Mouse (Mus musculus) CH12.LX (cell line): ENCODE data around the gene Xpnpep2. TPM values are rescaled to one million over a fixed set of nuclear protein-coding genes. Genes with fewer than 3 reads are reported as not detected.

Experiments used
- DNase-seq: peaks from one replicate; pipeline ENCODE4 v3.0.0-alpha.2; 2013; ENCODE audit errors: extremely low read depth
- H3K27ac ChIP-seq: 2 replicates; pipeline ENCODE4 v1.5.1; 2012; ENCODE audit warnings: low read depth, mild to moderate bottlenecking, control low read depth, moderate library complexity; ENCODE audit not compliant: insufficient read depth
- H3K27me3 ChIP-seq: replicated peaks from 2 replicates; pipeline ENCODE3; 2012; ENCODE audit warnings: inconsistent platforms
- H3K36me3 ChIP-seq, 2 experiments: replicated peaks in 1 of 2; 2 replicates each; pipeline versions ENCODE3 to v1.6.1; 2012; ENCODE audit warnings: inconsistent platforms in 1 of 2, low read length in 1 of 2, mild to moderate bottlenecking in 1 of 2, mixed read lengths in 1 of 2, moderate library complexity in 1 of 2; ENCODE audit not compliant: control insufficient read depth in 1 of 2, insufficient read depth in 1 of 2
- H3K4me1 ChIP-seq, 2 experiments: 2 replicates each; pipeline ENCODE4 v1.6.1; 2012; ENCODE audit warnings: inconsistent platforms in 1 of 2, moderate library complexity in 1 of 2; ENCODE audit not compliant: insufficient read depth in 2 of 2, control insufficient read depth in 1 of 2
- H3K4me2 ChIP-seq: 2 replicates; pipeline ENCODE4 v1.6.1; 2012; ENCODE audit warnings: low read depth, mild to moderate bottlenecking, control low read depth; ENCODE audit not compliant: poor library complexity, insufficient read depth, severe bottlenecking
- H3K4me3 ChIP-seq, 3 experiments: fragments of 150-350 bp in 1 of 3; sonication (generic) in 1 of 3; replicated peaks in 1 of 3; 2 replicates each; pipeline versions ENCODE3 to v1.5.1; 2011 to 2012; ENCODE audit warnings: low read depth in 2 of 3, low read length in 2 of 3, mild to moderate bottlenecking in 2 of 3, moderate library complexity in 2 of 3, control low read depth in 1 of 3, improper control_type of control experiment in 1 of 3, inconsistent platforms in 1 of 3, mixed read lengths in 1 of 3; ENCODE audit not compliant: poor library complexity in 1 of 3
- H3K79me2 ChIP-seq: replicated peaks from 2 replicates; pipeline ENCODE4 v1.6.1; 2012; ENCODE audit warnings: mild to moderate bottlenecking, moderate library complexity; ENCODE audit not compliant: control insufficient read depth, poor library complexity, insufficient read depth, severe bottlenecking; ENCODE audit errors: extremely low read depth
- H3K9ac ChIP-seq: 2 replicates; pipeline ENCODE4 v1.6.1; 2012; ENCODE audit warnings: low read depth, mild to moderate bottlenecking, control low read depth, moderate library complexity; ENCODE audit not compliant: insufficient read depth
- H3K9me3 ChIP-seq: replicated peaks from 2 replicates; pipeline ENCODE3; 2012; ENCODE audit warnings: low read length, inconsistent platforms, mixed read lengths
- BHLHE40 ChIP-seq: IDR thresholded peaks from 2 replicates; pipeline ENCODE4 v1.6.1; 2011; ENCODE audit warnings: mild to moderate bottlenecking, low read depth, low read length, improper control_type of control experiment
- CHD1 ChIP-seq: IDR thresholded peaks from 2 replicates; pipeline ENCODE4 v1.6.1; 2012; ENCODE audit warnings: low read depth, low read length, improper control_type of control experiment, inconsistent platforms
- CHD2 ChIP-seq: IDR thresholded peaks from 2 replicates; pipeline ENCODE4 v1.6.1; 2011; ENCODE audit warnings: low read length, improper control_type of control experiment
- CTCF ChIP-seq, 2 experiments: IDR thresholded peaks in 1 of 2; conservative IDR thresholded peaks in 1 of 2; 2 replicates each; pipeline ENCODE4 v1.5.1; 2011 to 2012; ENCODE audit warnings: low read depth in 2 of 2, low read length in 2 of 2, improper control_type of control experiment in 1 of 2, inconsistent platforms in 1 of 2, mild to moderate bottlenecking in 1 of 2, moderate library complexity in 1 of 2
- EP300 ChIP-seq: IDR thresholded peaks from 2 replicates; pipeline ENCODE4 v1.6.1; 2011; ENCODE audit warnings: low read length, improper control_type of control experiment
- ETS1 ChIP-seq: conservative IDR thresholded peaks from 2 replicates; pipeline ENCODE4 v1.6.1; 2012; ENCODE audit warnings: low read depth, mild to moderate bottlenecking, inconsistent platforms, low read length, improper control_type of control experiment, moderate library complexity
- GABPA ChIP-seq: IDR thresholded peaks from 2 replicates; pipeline ENCODE4 v1.6.1; 2012; ENCODE audit warnings: low read depth, low read length, improper control_type of control experiment, inconsistent platforms; ENCODE audit not compliant: insufficient replicate concordance
- IRF4 ChIP-seq: IDR thresholded peaks from 2 replicates; pipeline ENCODE4 v1.6.1; 2014; ENCODE audit warnings: low read depth, mild to moderate bottlenecking, inconsistent platforms, low read length, improper control_type of control experiment
- JUN ChIP-seq: IDR thresholded peaks from 2 replicates; pipeline ENCODE4 v1.6.1; 2011; ENCODE audit warnings: low read depth, mild to moderate bottlenecking, low read length, improper control_type of control experiment, moderate library complexity; ENCODE audit not compliant: insufficient read depth
- MAX ChIP-seq: IDR thresholded peaks from 2 replicates; pipeline ENCODE4 v1.6.1; 2011; ENCODE audit warnings: low read length, improper control_type of control experiment
- MAZ ChIP-seq: IDR thresholded peaks from 2 replicates; pipeline ENCODE4 v1.6.1; 2012; ENCODE audit warnings: low read depth, mild to moderate bottlenecking, inconsistent platforms, low read length, improper control_type of control experiment, moderate library complexity
- MEF2A ChIP-seq: IDR thresholded peaks from 2 replicates; pipeline ENCODE4 v1.6.1; 2014; ENCODE audit warnings: low read depth, mild to moderate bottlenecking, inconsistent platforms, low read length, improper control_type of control experiment, borderline replicate concordance
- MXI1 ChIP-seq: IDR thresholded peaks from 2 replicates; pipeline ENCODE4 v1.6.1; 2011; ENCODE audit warnings: mild to moderate bottlenecking, low read depth, low read length, improper control_type of control experiment
- MYC ChIP-seq: IDR thresholded peaks from 2 replicates; pipeline ENCODE4 v1.6.1; 2011; ENCODE audit warnings: low read depth, mild to moderate bottlenecking, improper control_type of control experiment, low read length
- NELFE ChIP-seq: IDR thresholded peaks from 2 replicates; pipeline ENCODE4 v1.6.1; 2011; ENCODE audit warnings: low read depth, low read length, improper control_type of control experiment
- NRF1 ChIP-seq: IDR thresholded peaks from 2 replicates; pipeline ENCODE4 v1.6.1; 2014; ENCODE audit warnings: low read depth, mild to moderate bottlenecking, inconsistent platforms, low read length, improper control_type of control experiment, moderate library complexity
- POLR2A ChIP-seq: IDR thresholded peaks from 2 replicates; pipeline ENCODE4 v1.6.1; 2011; ENCODE audit warnings: low read depth, mild to moderate bottlenecking, improper control_type of control experiment, low read length
- RAD21 ChIP-seq: IDR thresholded peaks from 2 replicates; pipeline ENCODE4 v1.6.1; 2011; ENCODE audit warnings: low read depth, mild to moderate bottlenecking, low read length, improper control_type of control experiment, moderate library complexity
- SIN3A ChIP-seq: IDR thresholded peaks from 2 replicates; pipeline ENCODE4 v1.6.1; 2012; ENCODE audit warnings: low read length, improper control_type of control experiment, inconsistent platforms
- TBP ChIP-seq: conservative IDR thresholded peaks from 2 replicates; pipeline ENCODE4 v1.6.1; 2011; ENCODE audit warnings: low read depth, low read length, improper control_type of control experiment
- TCF12 ChIP-seq: IDR thresholded peaks from 2 replicates; pipeline ENCODE4 v1.6.1; 2014; ENCODE audit warnings: low read depth, mild to moderate bottlenecking, inconsistent platforms, low read length, improper control_type of control experiment
- USF1 ChIP-seq: IDR thresholded peaks from 2 replicates; pipeline ENCODE4 v1.6.1; 2014; ENCODE audit warnings: low read depth, mild to moderate bottlenecking, inconsistent platforms, low read length, improper control_type of control experiment
- ZC3H11A ChIP-seq: IDR thresholded peaks from 2 replicates; pipeline ENCODE4 v1.6.1; 2012; ENCODE audit warnings: low read depth, mild to moderate bottlenecking, inconsistent platforms, low read length, improper control_type of control experiment
- ZKSCAN1 ChIP-seq: IDR thresholded peaks from 2 replicates; pipeline ENCODE4 v1.6.1; 2012; ENCODE audit warnings: low read depth, inconsistent platforms, low read length, improper control_type of control experiment, borderline replicate concordance
- ZMIZ1 ChIP-seq: IDR thresholded peaks from 2 replicates; pipeline ENCODE4 v1.6.1; 2012; ENCODE audit warnings: low read depth, mild to moderate bottlenecking, inconsistent platforms, low read length, improper control_type of control experiment
- dilution Hi-C: fragments of 300-500 bp; cut with MboI; formaldehyde crosslinking; loops from 2 replicates; pipeline ENCODE4 v1.14.3; 2020; ENCODE audit warnings: low sequenced_read_pairs; ENCODE audit not compliant: extremely low pct_unique_long_range_greater_than_20kb, extremely low pct_ligation_motif_present
- in situ Hi-C: fragments of 300-500 bp; cut with MboI; formaldehyde crosslinking; loops from 3 replicates; pipeline ENCODE4 v1.14.3; 2019; ENCODE audit warnings: low sequenced_read_pairs, low pct_ligation_motif_present, low pct_unique_long_range_greater_than_20kb, mixed read lengths
- polyA plus RNA-seq: library from polyadenylated mRNA; unstranded; fragments of >175 nt; gene quantifications from 2 replicates; pipeline ENCODE4 v1.2.1, GENCODE M21; 2012; ENCODE audit warnings: low read depth; ENCODE audit not compliant: insufficient read length
- total RNA-seq, 2 experiments: library from RNA; depleted of rRNA; stranded (reverse); fragments of 300-350 nt in 1 of 2; fragments of >200 nt in 1 of 2; gene quantifications; 2 replicates each; pipeline ENCODE4 v1.2.3; 2012 to 2014

Gene Xpnpep2
- total and polyA plus RNA-seq, 3 experiments: 0.05 to 0.14 (median 0.08) TPM

DNA sequence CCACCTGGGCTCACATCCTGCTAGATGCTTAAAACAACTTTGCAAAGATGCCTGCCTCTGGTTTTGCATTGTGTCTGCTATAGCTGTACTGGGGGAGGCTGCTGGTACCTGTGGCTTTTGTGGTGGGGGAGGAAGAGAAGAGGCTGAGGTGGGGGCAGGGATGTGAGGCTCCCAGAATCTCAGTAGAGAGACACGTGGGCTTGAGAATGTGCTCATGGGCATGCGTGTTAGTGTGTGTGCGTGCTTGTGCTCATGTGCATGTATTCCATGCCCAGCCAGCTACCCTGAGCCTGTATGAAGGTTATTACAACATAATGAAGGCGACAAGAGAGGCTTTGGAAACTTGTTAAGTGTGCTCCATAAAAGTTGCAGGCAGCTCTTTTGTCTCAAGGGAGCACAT, 28.4 kb downstream of the Xpnpep2 start:
- Histone ChIP-seq H3K9me3 (no peaks in the 10 kb centered on the region), H3K4me3 (no peak overlapping the region), H3K36me3 (no peaks in the 10 kb centered on the region), H3K9ac (no peak overlapping the region), H3K27me3 (no peaks in the 10 kb centered on the region), H3K27ac (peak overlapping the region; percentile 99), H3K79me2 (no peaks in the 10 kb centered on the region), H3K4me2 (no peak overlapping the region; the same call in 1 of the 2 replicates), H3K4me1 (peaks cover 17 to 39% of the 10 kb centered on the region in 2 experiments)
- DNase-seq: peak; percentile 67
- 0 out of 2 replicates have a peak, but pooled peaks have one; percentile 27 for TF ChIP-seq EP300
- peak; percentile 56; the same call in 1 of the 2 replicates for TF ChIP-seq MXI1
- peak; percentile 54 for TF ChIP-seq USF1
- peak; percentile 85; the same call in 1 of the 2 replicates for TF ChIP-seq CHD2
- peak; percentile 50; the same call in 1 of the 2 replicates for TF ChIP-seq ETS1
- 0 out of 2 replicates have a peak, but pooled peaks have one; percentile 18 for TF ChIP-seq MAZ
- TF ChIP-seq CTCF (conservative IDR thresholded peaks at IDR 0.05 in 1 of 2, IDR thresholded peaks at IDR 0.05 in 1 of 2; ENCODE audit: low read depth in 2 of 2, low read length in 2 of 2): no peak
- TF ChIP-seq SIN3A: peak; percentile 53; the same call in 1 of the 2 replicates
- peak; percentile 83 for TF ChIP-seq MYC
- peak; percentile 55; the same call in 1 of the 2 replicates for TF ChIP-seq TCF12
- peak; percentile 42; the same call in 1 of the 2 replicates for TF ChIP-seq IRF4
- no peak for TF ChIP-seq ZKSCAN1
- TF ChIP-seq NRF1: peak; percentile 77
- no peak for TF ChIP-seq GABPA
- peak; percentile 45; the same call in 1 of the 2 replicates for TF ChIP-seq MEF2A
- TF ChIP-seq MAX: peak; percentile 87
- no peak; the same call in none of the 2 replicates for TF ChIP-seq RAD21
- TF ChIP-seq BHLHE40: peak; percentile 80
- in situ Hi-C loops (no loop called here), dilution Hi-C loops (no loop called here)

DNA sequence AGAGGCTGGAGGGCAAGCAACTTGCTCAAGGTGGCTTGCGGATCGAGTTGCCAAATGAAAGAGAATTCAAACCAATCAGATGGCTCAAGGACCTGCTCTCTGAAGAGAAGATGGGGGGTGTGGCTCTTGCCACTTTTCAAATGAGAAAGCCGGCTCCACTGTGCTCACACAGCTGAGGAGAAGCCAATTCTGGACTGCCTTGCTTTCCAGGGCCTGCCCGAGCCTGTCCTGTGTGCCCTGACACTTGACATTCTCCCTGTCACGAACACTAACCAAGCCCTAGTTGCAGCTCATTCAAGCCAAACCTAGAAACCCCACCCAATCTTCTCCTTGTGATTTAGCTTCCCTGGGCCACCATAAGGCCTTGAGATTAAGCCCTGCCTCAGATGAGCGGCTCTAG, 29.5 kb downstream of the Xpnpep2 start:
- dilution Hi-C loops: no loop called here
- Histone ChIP-seq H3K4me3 (peak overlapping the region in 1 of 3 experiments; percentile 34), H3K9me3 (no peaks in the 10 kb centered on the region), H3K27me3 (no peaks in the 10 kb centered on the region), H3K4me2 (peak overlapping the region; percentile 68), H3K36me3 (no peaks in the 10 kb centered on the region), H3K4me1 (peaks cover 23 to 50% of the 10 kb centered on the region in 2 experiments), H3K27ac (peak overlapping the region; percentile 99), H3K9ac (peak overlapping the region; percentile 83), H3K79me2 (no peaks in the 10 kb centered on the region)
- TF ChIP-seq ZC3H11A (no peak), POLR2A (peak; percentile 56), ZKSCAN1 (no peak), CHD1 (0 out of 2 replicates have a peak, but pooled peaks have one; percentile 27), CTCF (conservative IDR thresholded peaks at IDR 0.05 in 1 of 2, IDR thresholded peaks at IDR 0.05 in 1 of 2; ENCODE audit: low read depth in 2 of 2, low read length in 2 of 2) (no peak), TBP (0 out of 2 replicates have a peak, but pooled peaks have one; percentile 37), ETS1 (peak; percentile 55; the same call in 1 of the 2 replicates), NELFE (peak; percentile 20; the same call in 1 of the 2 replicates), JUN (no peak), BHLHE40 (peak; percentile 51), TCF12 (no peak), ZMIZ1 (no peak), SIN3A (0 out of 2 replicates have a peak, but pooled peaks have one; percentile 23), IRF4 (0 out of 2 replicates have a peak, but pooled peaks have one; percentile 16)
- in situ Hi-C loops: no loop called here
- peak; percentile 48 for DNase-seq
